Mouse (Mus musculus): ENCODE data around the gene Grap. TPM values are rescaled to one million over a fixed set of nuclear protein-coding genes. Genes with fewer than 3 reads are reported as not detected.
A peak's percentile ranks its signal among the peaks of the same experiment; 100 is the strongest.

Gene Grap
- total RNA-seq, 2 experiments from 2014 or later, result 3.2 to 3.3 TPM

GRCm38 (mm10) chr11:61683907-61684731 is 31.1 kb downstream of the Grap start, which contains the start of gene Fam83g:
Fam83g (plus strand) TSS chr11:61684091.
- peak; percentile 62 for DNase-seq
- H3K27ac ChIP-seq, result no peak within 1 kb of the TSS; the same call in 1 of the 2 replicates
- intact Hi-C loops (cut with DNase I), result no loop called here
- no peak for TF ChIP-seq CTCF (IDR thresholded peaks at IDR 0.05)
- peak within 1 kb of the TSS; percentile 72 for H3K4me3 ChIP-seq

GRCm38 (mm10) chr11:61685119-61685725 is 32.2 kb downstream of the Grap start:
- no peak overlapping the region for H3K27ac ChIP-seq
- TF ChIP-seq CTCF (IDR thresholded peaks at IDR 0.05), result no peak
- DNase-seq, result no peak
- intact Hi-C loops (cut with DNase I), result no loop called here
- no peak overlapping the region for H3K4me3 ChIP-seq

GRCm38 (mm10) chr11:61686141-61686540 is 33.1 kb downstream of the Grap start:
- no peak for TF ChIP-seq CTCF (IDR thresholded peaks at IDR 0.05)
- intact Hi-C loops (cut with DNase I), result no loop called here
- no peak overlapping the region for H3K27ac ChIP-seq

GRCm38 (mm10) chr11:61686906-61687453 is 33.9 kb downstream of the Grap start:
- no peak for TF ChIP-seq CTCF (IDR thresholded peaks at IDR 0.05)
- no peak for DNase-seq
- H3K4me3 ChIP-seq, result no peak overlapping the region
- no peak overlapping the region for H3K27ac ChIP-seq
- intact Hi-C loops (cut with DNase I), result no loop called here

More at GRCm38 (mm10) chr11:61686141-61686540, 33.1 kb downstream of the Grap start:
- DNase-seq, result no peak
- no peak overlapping the region for H3K4me3 ChIP-seq

GRCm38 (mm10) chr11:61687595-61687994 is 34.5 kb downstream of the Grap start:
- intact Hi-C loops (cut with DNase I), result no loop called here
- no peak for TF ChIP-seq CTCF (IDR thresholded peaks at IDR 0.05)
- Histone ChIP-seq H3K4me3 (no peak overlapping the region), H3K27ac (no peak overlapping the region)
- no peak for DNase-seq

GRCm38 (mm10) chr11:61692996-61693395 is 39.9 kb downstream of the Grap start:
- intact Hi-C loops (cut with DNase I), result no loop called here

GRCm38 (mm10) chr11:61698852-61699251 is 45.8 kb downstream of the Grap start:
- H3K27ac ChIP-seq, result no peak overlapping the region
- DNase-seq, result no peak

More at GRCm38 (mm10) chr11:61692996-61693395, 39.9 kb downstream of the Grap start:
- Histone ChIP-seq H3K27ac (no peak overlapping the region), H3K4me3 (no peak overlapping the region)
- TF ChIP-seq CTCF (IDR thresholded peaks at IDR 0.05), result no peak
- no peak for DNase-seq

GRCm38 (mm10) chr11:61699460-61699859 is 46.4 kb downstream of the Grap start:
- Histone ChIP-seq H3K27ac (no peak overlapping the region), H3K4me3 (no peak overlapping the region)
- no peak for DNase-seq
- TF ChIP-seq CTCF (IDR thresholded peaks at IDR 0.05), result no peak
- intact Hi-C loops (cut with DNase I), result no loop called here

More at GRCm38 (mm10) chr11:61698852-61699251, 45.8 kb downstream of the Grap start:
- TF ChIP-seq CTCF (IDR thresholded peaks at IDR 0.05), result no peak
- H3K4me3 ChIP-seq, result no peak overlapping the region
- intact Hi-C loops (cut with DNase I), result no loop called here

- intact Hi-C loops (cut with DNase I), result no loop called here
- no peak for DNase-seq
- TF ChIP-seq CTCF (IDR thresholded peaks at IDR 0.05), result no peak
- H3K27ac ChIP-seq, result no peak overlapping the region
- H3K4me3 ChIP-seq, result no peak overlapping the region
Observed at GRCm38 (mm10) chr11:61699933-61700332, 46.9 kb downstream of the Grap start.

GRCm38 (mm10) chr11:61701696-61702095 is 48.6 kb downstream of the Grap start:
- Histone ChIP-seq H3K27ac (no peak overlapping the region), H3K4me3 (no peak overlapping the region)
- intact Hi-C loops (cut with DNase I), result no loop called here
- DNase-seq, result no peak
- no peak for TF ChIP-seq CTCF (IDR thresholded peaks at IDR 0.05)

- no peak for TF ChIP-seq CTCF (IDR thresholded peaks at IDR 0.05)
- no peak for DNase-seq
- no peak overlapping the region for H3K27ac ChIP-seq
- intact Hi-C loops (cut with DNase I), result no loop called here
- H3K4me3 ChIP-seq, result no peak overlapping the region
Observed at GRCm38 (mm10) chr11:61702494-61702893, 49.4 kb downstream of the Grap start.

GRCm38 (mm10) chr11:61705581-61705980 is 52.5 kb downstream of the Grap start:
- no peak overlapping the region for H3K4me3 ChIP-seq
- TF ChIP-seq CTCF (IDR thresholded peaks at IDR 0.05), result no peak
- H3K27ac ChIP-seq, result no peak overlapping the region
- DNase-seq, result no peak
- intact Hi-C loops (cut with DNase I), result no loop called here

GRCm38 (mm10) chr11:61706232-61706631 is 53.2 kb downstream of the Grap start:
- TF ChIP-seq CTCF (IDR thresholded peaks at IDR 0.05), result no peak
- intact Hi-C loops (cut with DNase I), result no loop called here

More at GRCm38 (mm10) chr11:61706232-61706631, 53.2 kb downstream of the Grap start:
- Histone ChIP-seq H3K27ac (no peak overlapping the region), H3K4me3 (no peak overlapping the region)
- no peak for DNase-seq

All from gastrocnemius, adult 2 months (tissue).